Mouse (Mus musculus): ENCODE results near the gene Trpm5.

The Trpm5 gene

GRCm38 (mm10) chr7:143106672-143107465, 12.4 kb upstream of the Trpm5 start:
- DNase-seq (ENCODE audit: extremely low spot score, low read depth, low spot score) = no peak

- no peak for DNase-seq (ENCODE audit: extremely low spot score, low read depth, low spot score)
Observed at GRCm38 (mm10) chr7:143106062-143106461, 11.6 kb upstream of the Trpm5 start, which contains the start of gene Kcnq1. TSS of gene Kcnq1 (plus strand) at chr7:143106362.

DNA sequence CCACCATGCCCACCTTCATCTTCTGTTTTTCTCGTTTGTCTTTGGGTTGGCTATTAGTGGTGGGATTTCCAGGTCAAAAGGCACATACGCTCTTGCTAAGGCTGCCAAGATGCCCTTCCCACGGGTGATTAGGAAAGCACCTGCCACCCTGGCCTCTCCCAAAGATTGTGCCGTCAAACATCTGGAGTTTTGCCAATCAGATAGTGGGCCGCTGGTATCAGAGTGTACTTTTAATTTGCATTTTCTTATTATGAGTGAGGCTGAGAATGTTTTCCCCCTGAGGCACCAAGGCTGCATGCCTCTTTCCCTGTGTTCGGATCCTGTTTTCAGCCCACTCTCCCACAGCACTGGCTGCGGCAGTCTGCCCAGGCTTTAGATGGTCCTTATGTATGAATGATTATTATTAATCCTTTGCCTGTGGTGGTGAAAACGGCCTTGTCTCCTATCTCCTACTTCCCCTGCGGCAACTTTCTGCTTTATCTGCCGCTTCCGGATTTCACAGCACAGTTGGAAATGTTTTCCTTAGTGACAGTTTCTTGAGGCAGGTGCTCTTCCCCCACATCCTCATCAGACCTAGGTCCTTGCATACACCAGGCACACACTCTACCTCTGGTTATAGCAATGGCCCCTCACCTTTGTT, 10.9 kb upstream of the Trpm5 start:
- DNase-seq (ENCODE audit: extremely low spot score, low read depth, low spot score) = no peak

DNA sequence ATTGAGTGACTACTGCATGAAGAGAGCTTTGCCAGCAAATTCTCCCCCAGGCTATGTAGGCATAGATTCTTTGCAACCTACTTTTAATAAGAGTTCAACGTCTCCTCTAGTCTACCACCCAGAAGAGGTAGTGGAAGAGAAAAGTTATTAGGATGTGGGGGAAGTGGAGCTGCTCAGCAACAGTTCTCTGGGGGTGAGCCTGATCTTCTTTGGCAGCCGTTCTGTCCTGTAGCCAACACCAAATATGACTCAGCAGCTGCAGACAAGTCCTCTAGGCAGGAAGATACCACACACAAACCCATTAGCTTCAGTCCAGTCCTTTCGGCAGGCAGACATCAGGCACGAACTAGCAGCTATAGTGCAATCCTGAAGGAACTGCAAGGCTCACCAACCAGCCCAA, 6.3 kb upstream of the Trpm5 start:
- no peak for DNase-seq (ENCODE audit: extremely low spot score, low read depth, low spot score)

DNA sequence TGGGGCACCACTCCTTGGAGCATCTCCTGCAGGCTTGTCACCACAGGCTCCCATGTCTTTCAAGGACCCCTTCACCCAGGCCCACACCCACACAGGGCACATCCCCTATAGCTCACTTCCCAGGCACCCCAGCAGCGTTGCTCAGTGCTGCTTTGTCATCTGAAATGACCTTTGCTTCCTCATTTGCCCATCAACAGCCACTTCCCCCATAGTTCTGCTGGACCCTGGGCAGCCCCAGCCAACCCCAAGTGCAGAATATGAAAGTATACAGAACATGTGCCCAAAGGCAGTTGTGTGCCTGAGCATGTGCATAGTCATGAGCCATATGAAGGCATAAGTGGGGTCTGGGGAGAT, 1.1 kb upstream of the Trpm5 start:
- no peak for DNase-seq (ENCODE audit: extremely low spot score, low read depth, low spot score)

DNA sequence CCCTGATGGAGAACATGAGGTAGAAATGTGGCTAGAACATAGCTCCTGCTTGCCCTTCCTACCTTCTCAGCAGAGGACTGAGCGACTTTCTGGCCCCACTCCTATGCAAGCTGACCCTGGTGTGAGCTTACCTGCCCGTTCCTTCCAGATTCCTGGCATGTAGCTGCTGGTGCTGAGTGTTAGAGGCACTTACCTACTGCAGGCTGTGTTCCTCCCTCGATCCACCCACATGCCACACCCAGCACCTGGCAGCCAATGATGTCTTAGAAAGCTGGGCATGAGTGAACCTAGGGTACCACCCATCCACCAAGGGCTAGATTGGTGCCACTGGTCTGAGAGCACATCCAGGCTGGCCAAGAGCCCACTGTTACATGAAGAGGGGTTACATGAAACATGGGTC, 595 bp downstream of the Trpm5 start:
- DNase-seq (ENCODE audit: extremely low spot score, low read depth, low spot score) = no peak

DNA sequence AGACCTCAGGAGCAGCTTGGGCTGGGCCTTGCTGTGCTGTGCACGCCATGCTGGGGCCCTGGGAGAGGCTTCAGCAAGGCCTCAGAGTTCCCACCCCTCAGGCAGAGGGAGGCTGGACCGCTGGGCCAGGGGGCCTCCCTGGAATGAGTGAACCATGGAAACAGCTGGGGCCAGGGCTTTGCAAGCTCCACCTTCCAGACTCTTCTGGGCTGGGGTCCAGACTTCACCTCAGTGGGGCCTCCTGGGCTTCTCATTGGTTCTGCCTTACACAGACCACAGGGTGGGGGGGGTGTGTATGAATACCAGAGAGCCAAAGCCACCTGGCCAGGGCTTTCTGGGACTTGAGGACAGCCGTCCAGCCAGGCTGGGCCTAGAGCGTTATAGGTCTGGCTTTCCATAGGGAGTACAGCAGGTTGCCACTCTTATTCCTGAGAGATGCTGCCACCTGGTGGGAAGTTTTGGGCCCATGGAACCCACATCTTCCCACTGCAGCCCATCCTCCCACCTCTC, 7.3 kb downstream of the Trpm5 start:
- DNase-seq (ENCODE audit: extremely low spot score, low read depth, low spot score) = no peak

- no peak for DNase-seq (ENCODE audit: extremely low spot score, low read depth, low spot score)
Observed at GRCm38 (mm10) chr7:143086366-143086765, 8.1 kb downstream of the Trpm5 start.

- no peak for DNase-seq (ENCODE audit: extremely low spot score, low read depth, low spot score)
Observed at GRCm38 (mm10) chr7:143083708-143084107, 10.7 kb downstream of the Trpm5 start.

GRCm38 (mm10) chr7:143082024-143082423, 12.4 kb downstream of the Trpm5 start:
- no peak for DNase-seq (ENCODE audit: extremely low spot score, low read depth, low spot score)

GRCm38 (mm10) chr7:143077351-143077750, 17.1 kb downstream of the Trpm5 start:
- DNase-seq (ENCODE audit: extremely low spot score, low read depth, low spot score) = no peak

DNA sequence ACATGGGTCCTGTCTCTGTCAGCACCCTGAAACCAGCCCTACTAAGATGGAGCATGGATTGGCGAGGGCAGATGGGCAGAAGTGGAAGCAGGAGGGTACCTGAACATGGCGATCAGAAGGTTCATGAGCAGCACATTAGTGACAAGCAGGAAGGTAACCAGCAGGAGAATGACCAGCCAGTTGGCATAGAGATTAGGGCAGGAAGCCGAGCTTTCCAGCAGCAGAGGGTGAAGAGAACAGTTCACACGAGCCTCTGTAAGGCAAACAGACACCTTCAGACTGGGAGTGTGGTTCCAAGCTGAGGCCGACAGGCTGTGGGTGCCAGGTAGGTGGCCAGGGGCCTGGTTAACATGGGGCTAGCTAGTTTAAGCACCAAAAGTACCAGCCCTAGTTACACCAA, 19.0 kb downstream of the Trpm5 start:
- DNase-seq (ENCODE audit: extremely low spot score, low read depth, low spot score) = no peak

- no peak for DNase-seq (ENCODE audit: extremely low spot score, low read depth, low spot score)
Observed at GRCm38 (mm10) chr7:143073086-143073485, 21.4 kb downstream of the Trpm5 start.

DNA sequence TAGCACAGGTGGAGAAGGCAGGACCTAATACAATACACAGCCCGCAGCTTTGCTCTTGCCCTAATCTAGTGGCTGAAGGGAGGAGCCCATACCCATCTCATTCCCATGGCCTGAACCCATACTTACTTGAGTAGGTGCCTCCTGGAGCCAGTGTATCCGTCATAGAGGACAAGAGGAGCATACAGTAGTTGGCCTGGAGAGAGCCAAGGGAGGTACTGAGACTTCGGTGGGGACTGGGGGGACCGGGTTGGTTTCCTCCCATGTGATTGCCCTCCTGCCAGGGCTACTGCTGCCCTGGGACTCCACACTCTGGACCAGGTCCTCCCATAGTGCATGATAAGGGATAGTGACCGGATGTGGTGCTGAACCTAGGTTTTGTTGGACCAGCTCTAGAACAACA, 21.8 kb downstream of the Trpm5 start:
- DNase-seq (ENCODE audit: extremely low spot score, low read depth, low spot score) = no peak

DNA sequence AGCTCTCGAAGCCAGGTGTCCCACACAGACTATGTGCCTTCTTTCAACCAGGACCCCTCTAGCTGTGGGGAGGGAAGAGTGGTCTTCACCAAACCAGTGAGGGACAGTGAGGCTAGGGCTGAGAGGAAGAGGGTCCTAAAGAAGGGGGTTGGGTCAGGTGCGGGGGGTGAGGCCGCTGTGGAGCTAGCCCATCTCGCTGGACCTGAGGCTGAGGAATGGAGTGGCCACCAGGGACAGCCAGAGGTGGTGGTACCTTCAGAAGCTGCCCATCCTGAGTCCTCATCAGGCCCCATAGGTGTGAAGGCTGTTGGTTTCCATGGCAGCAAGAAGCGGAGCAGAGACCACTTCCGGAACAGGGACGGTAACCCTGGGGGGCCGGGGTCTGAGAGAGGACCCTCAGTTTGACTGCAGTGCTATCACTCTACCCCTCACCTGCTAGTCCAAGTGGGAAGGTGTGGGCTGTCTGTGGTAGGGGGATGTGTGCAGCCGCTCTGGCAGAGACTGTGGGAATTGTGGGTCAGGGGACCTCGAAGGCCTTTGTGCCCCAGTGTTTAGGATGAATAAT, 23.9 kb downstream of the Trpm5 start:
- DNase-seq (ENCODE audit: extremely low spot score, low read depth, low spot score) = no peak

DNA sequence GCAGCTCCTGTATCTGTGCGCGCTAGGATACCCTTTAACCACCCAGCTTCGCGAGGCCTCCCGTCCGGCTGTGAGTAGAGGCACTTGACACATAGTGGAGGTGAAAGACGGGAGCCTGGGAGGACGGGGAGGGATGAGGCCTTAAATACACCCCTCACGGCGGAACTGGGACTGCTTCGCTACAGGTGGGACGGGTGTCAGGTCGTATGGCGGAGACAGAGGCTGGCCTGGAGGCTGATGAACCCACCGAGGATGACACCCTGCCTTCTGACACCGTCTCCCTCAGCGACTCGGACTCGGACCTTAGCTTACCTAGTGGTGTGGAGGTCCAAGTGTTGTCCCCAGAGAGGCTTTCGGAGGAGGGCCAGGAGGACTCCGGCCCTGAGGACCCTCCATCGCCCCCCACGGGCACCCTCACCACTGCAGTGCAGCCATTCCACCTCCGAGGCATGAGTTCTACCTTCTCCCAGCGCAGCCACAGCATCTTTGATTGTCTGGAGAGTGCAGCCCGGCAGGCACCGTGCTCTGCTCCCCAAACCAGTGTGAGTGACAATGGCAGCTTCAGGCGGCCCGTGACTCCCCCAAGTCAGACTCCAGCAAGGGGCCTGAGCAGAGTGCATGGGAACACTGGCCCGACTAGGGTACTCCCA, 24.6 kb downstream of the Trpm5 start:
- DNase-seq (ENCODE audit: extremely low spot score, low read depth, low spot score) = no peak

GRCm38 (mm10) chr7:143068882-143069591, 25.4 kb downstream of the Trpm5 start, which contains the start of gene Tssc4:
TSS of gene Tssc4 (plus strand) at chr7:143069249.
- peak; percentile 99 for DNase-seq (ENCODE audit: extremely low spot score, low read depth, low spot score)

DNA sequence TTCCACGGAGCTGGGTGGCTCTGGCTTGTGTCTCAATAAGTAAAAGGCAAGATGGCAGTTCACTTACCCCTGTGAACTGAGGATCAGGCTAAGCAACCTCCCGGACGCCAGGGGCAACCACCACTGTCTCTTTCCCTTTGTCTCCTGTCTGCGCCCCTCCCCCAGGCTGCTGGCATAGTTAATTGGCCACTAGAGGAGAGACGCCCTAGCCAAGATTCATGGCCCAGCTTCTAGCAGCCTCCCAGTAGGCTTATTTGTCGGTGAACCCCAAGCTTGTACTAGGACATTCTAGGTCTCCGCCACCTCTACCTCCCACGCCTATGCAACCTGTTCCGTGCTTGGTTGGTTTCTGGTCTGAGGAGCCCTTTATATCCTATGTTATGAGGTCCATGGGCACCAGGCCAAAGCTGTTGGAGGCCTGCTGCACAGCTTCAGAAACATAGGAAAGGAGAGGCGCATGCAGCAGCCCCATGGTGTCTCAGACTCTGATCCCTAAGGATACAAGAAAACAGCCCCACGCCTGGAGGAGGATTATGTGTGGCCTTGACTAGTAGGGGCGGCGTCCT, 26.0 kb downstream of the Trpm5 start:
- no peak for DNase-seq (ENCODE audit: extremely low spot score, low read depth, low spot score)

GRCm38 (mm10) chr7:143067897-143068296, 26.5 kb downstream of the Trpm5 start:
- DNase-seq (ENCODE audit: extremely low spot score, low read depth, low spot score) = no peak

- DNase-seq (ENCODE audit: extremely low spot score, low read depth, low spot score) = no peak
Observed at GRCm38 (mm10) chr7:143067469-143067868, 27.0 kb downstream of the Trpm5 start.

GRCm38 (mm10) chr7:143065692-143066091, 28.8 kb downstream of the Trpm5 start:
- DNase-seq (ENCODE audit: extremely low spot score, low read depth, low spot score) = no peak
